Mouse (Mus musculus) liver, adult 2 months (tissue): ENCODE results near the gene Dnaaf1.

ENCODE experiments used
- CTCF ChIP-seq: fragments of 200-500 bp; IDR thresholded peaks from 2 replicates; pipeline ENCODE4 v1.5.1; 2011; ENCODE audit warnings: low read depth, low read length, control low read depth
- POLR2A ChIP-seq: fragments of 200-500 bp; IDR thresholded peaks from 2 replicates; pipeline ENCODE4 v1.6.1; 2011; ENCODE audit warnings: low read length, control low read depth; ENCODE audit not compliant: insufficient read depth; ENCODE audit errors: extremely low read depth

- TF ChIP-seq POLR2A, result no peak
- no peak for TF ChIP-seq CTCF
Measured at GRCm38 (mm10) chr8:119625788-119626187, 50.8 kb downstream of the Dnaaf1 start.
